Mouse (Mus musculus): ENCODE data around the gene Card11. TPM values are rescaled to one million over a fixed set of nuclear protein-coding genes. Genes with fewer than 3 reads are reported as not detected.

Gene Card11
- polyA plus RNA-seq, 1 experiment from 2014 or later = 0.25 TPM

- H3K27ac ChIP-seq (replicated peaks; ENCODE audit: low read depth, low read length) = no peak overlapping the region
- no peaks in the 10 kb centered on the region for H3K36me3 ChIP-seq (replicated peaks; ENCODE audit: control insufficient read depth, insufficient read depth, low read depth, low read length)
- no peak for ATAC-seq (replicated peaks; ENCODE audit: insufficient number of reproducible peaks, low FRiP score, low TSS enrichment, low read depth)
- DNase-seq (ENCODE audit: low spot score) = no peak
- no peak overlapping the region for H3K4me2 ChIP-seq (ENCODE audit: low read depth, low read length)
- H3K9me3 ChIP-seq (replicated peaks; ENCODE audit: control insufficient read depth, low read length) = no peaks in the 10 kb centered on the region
- H3K4me3 ChIP-seq (ENCODE audit: low read depth, low read length) = no peak overlapping the region
- WGBS = 15% methylated on average over 6 of the region's 6 CpGs
- H3K9ac ChIP-seq (replicated peaks; ENCODE audit: low read length) = no peak overlapping the region
- no peaks in the 10 kb centered on the region for H3K27me3 ChIP-seq (ENCODE audit: control insufficient read depth, insufficient read depth, low read length)
- no peaks in the 10 kb centered on the region for H3K4me1 ChIP-seq (ENCODE audit: control insufficient read depth, insufficient read depth, low read length)
Observed at GRCm38 (mm10) chr5:140981370-140981805, 19.0 kb downstream of the Card11 start.

- no peak overlapping the region for H3K4me2 ChIP-seq (ENCODE audit: low read depth, low read length)
- no peaks in the 10 kb centered on the region for H3K9me3 ChIP-seq (replicated peaks; ENCODE audit: control insufficient read depth, low read length)
- no peaks in the 10 kb centered on the region for H3K36me3 ChIP-seq (replicated peaks; ENCODE audit: control insufficient read depth, insufficient read depth, low read depth, low read length)
- ATAC-seq (replicated peaks; ENCODE audit: insufficient number of reproducible peaks, low FRiP score, low TSS enrichment, low read depth) = no peak
- H3K9ac ChIP-seq (replicated peaks; ENCODE audit: low read length) = no peak overlapping the region
- no peaks in the 10 kb centered on the region for H3K4me1 ChIP-seq (ENCODE audit: control insufficient read depth, insufficient read depth, low read length)
- no peak for DNase-seq (ENCODE audit: low spot score)
- 66% methylated on average over 5 of the region's 5 CpGs for WGBS
- no peaks in the 10 kb centered on the region for H3K27me3 ChIP-seq (ENCODE audit: control insufficient read depth, insufficient read depth, low read length)
- H3K27ac ChIP-seq (replicated peaks; ENCODE audit: low read depth, low read length) = no peak overlapping the region
- no peak overlapping the region for H3K4me3 ChIP-seq (ENCODE audit: low read depth, low read length)
Observed at GRCm38 (mm10) chr5:140980783-140981182, 19.6 kb downstream of the Card11 start.

GRCm38 (mm10) chr5:140980051-140980450 is 20.3 kb downstream of the Card11 start:
- no peaks in the 10 kb centered on the region for H3K4me1 ChIP-seq (ENCODE audit: control insufficient read depth, insufficient read depth, low read length)
- H3K27me3 ChIP-seq (ENCODE audit: control insufficient read depth, insufficient read depth, low read length) = no peaks in the 10 kb centered on the region
- H3K36me3 ChIP-seq (replicated peaks; ENCODE audit: control insufficient read depth, insufficient read depth, low read depth, low read length) = no peaks in the 10 kb centered on the region
- H3K4me3 ChIP-seq (ENCODE audit: low read depth, low read length) = no peak overlapping the region
- no peak overlapping the region for H3K4me2 ChIP-seq (ENCODE audit: low read depth, low read length)
- no peak overlapping the region for H3K27ac ChIP-seq (replicated peaks; ENCODE audit: low read depth, low read length)
- DNase-seq (ENCODE audit: low spot score) (no peak), ATAC-seq (replicated peaks; ENCODE audit: insufficient number of reproducible peaks, low FRiP score, low TSS enrichment, low read depth) (no peak)
- H3K9ac ChIP-seq (replicated peaks; ENCODE audit: low read length) = no peak overlapping the region
- WGBS = 98% methylated on average over 2 of the region's 2 CpGs
- no peaks in the 10 kb centered on the region for H3K9me3 ChIP-seq (replicated peaks; ENCODE audit: control insufficient read depth, low read length)

GRCm38 (mm10) chr5:140962945-140963344 is 37.4 kb downstream of the Card11 start:
- no peaks in the 10 kb centered on the region for H3K36me3 ChIP-seq (replicated peaks; ENCODE audit: control insufficient read depth, insufficient read depth, low read depth, low read length)
- no peak overlapping the region for H3K4me3 ChIP-seq (ENCODE audit: low read depth, low read length)
- H3K27ac ChIP-seq (replicated peaks; ENCODE audit: low read depth, low read length) = no peak overlapping the region
- no peak overlapping the region for H3K9ac ChIP-seq (replicated peaks; ENCODE audit: low read length)
- no peak overlapping the region for H3K4me2 ChIP-seq (ENCODE audit: low read depth, low read length)
- H3K27me3 ChIP-seq (ENCODE audit: control insufficient read depth, insufficient read depth, low read length) = no peaks in the 10 kb centered on the region
- DNase-seq (ENCODE audit: low spot score) (peak; percentile 62), ATAC-seq (replicated peaks; ENCODE audit: insufficient number of reproducible peaks, low FRiP score, low TSS enrichment, low read depth) (no peak)
- WGBS = 40% methylated on average over 8 of the region's 9 CpGs
- H3K9me3 ChIP-seq (replicated peaks; ENCODE audit: control insufficient read depth, low read length) = no peaks in the 10 kb centered on the region
- H3K4me1 ChIP-seq (ENCODE audit: control insufficient read depth, insufficient read depth, low read length) = no peaks in the 10 kb centered on the region

- Histone ChIP-seq H3K4me2 (ENCODE audit: low read depth, low read length) (no peak overlapping the region), H3K4me1 (ENCODE audit: control insufficient read depth, insufficient read depth, low read length) (no peaks in the 10 kb centered on the region), H3K27ac (replicated peaks; ENCODE audit: low read depth, low read length) (no peak overlapping the region), H3K36me3 (replicated peaks; ENCODE audit: control insufficient read depth, insufficient read depth, low read depth, low read length) (no peaks in the 10 kb centered on the region), H3K9me3 (replicated peaks; ENCODE audit: control insufficient read depth, low read length) (no peaks in the 10 kb centered on the region), H3K9ac (replicated peaks; ENCODE audit: low read length) (no peak overlapping the region), H3K4me3 (ENCODE audit: low read depth, low read length) (no peak overlapping the region), H3K27me3 (ENCODE audit: control insufficient read depth, insufficient read depth, low read length) (no peaks in the 10 kb centered on the region)
- WGBS = 81% methylated on average over 6 of the region's 6 CpGs
- ATAC-seq (replicated peaks; ENCODE audit: insufficient number of reproducible peaks, low FRiP score, low TSS enrichment, low read depth) (no peak), DNase-seq (ENCODE audit: low spot score) (no peak)
Observed at GRCm38 (mm10) chr5:140960732-140961131, 39.6 kb downstream of the Card11 start.

GRCm38 (mm10) chr5:140959160-140959559 is 41.2 kb downstream of the Card11 start:
- H3K4me2 ChIP-seq (ENCODE audit: low read depth, low read length) = no peak overlapping the region
- no peak for ATAC-seq (replicated peaks; ENCODE audit: insufficient number of reproducible peaks, low FRiP score, low TSS enrichment, low read depth)
- no peak for DNase-seq (ENCODE audit: low spot score)
- H3K9me3 ChIP-seq (replicated peaks; ENCODE audit: control insufficient read depth, low read length) = no peaks in the 10 kb centered on the region
- no peaks in the 10 kb centered on the region for H3K4me1 ChIP-seq (ENCODE audit: control insufficient read depth, insufficient read depth, low read length)
- no peak overlapping the region for H3K9ac ChIP-seq (replicated peaks; ENCODE audit: low read length)
- no peak overlapping the region for H3K4me3 ChIP-seq (ENCODE audit: low read depth, low read length)
- no peaks in the 10 kb centered on the region for H3K36me3 ChIP-seq (replicated peaks; ENCODE audit: control insufficient read depth, insufficient read depth, low read depth, low read length)
- no peak overlapping the region for H3K27ac ChIP-seq (replicated peaks; ENCODE audit: low read depth, low read length)
- no peaks in the 10 kb centered on the region for H3K27me3 ChIP-seq (ENCODE audit: control insufficient read depth, insufficient read depth, low read length)
- WGBS = 85% methylated on average over 6 of the region's 6 CpGs

GRCm38 (mm10) chr5:140957106-140957505 is 43.3 kb downstream of the Card11 start:
- 89% methylated on average over 4 of the region's 4 CpGs for WGBS
- Histone ChIP-seq H3K9ac (replicated peaks; ENCODE audit: low read length) (no peak overlapping the region), H3K4me1 (ENCODE audit: control insufficient read depth, insufficient read depth, low read length) (no peaks in the 10 kb centered on the region), H3K27ac (replicated peaks; ENCODE audit: low read depth, low read length) (no peak overlapping the region), H3K4me2 (ENCODE audit: low read depth, low read length) (no peak overlapping the region), H3K9me3 (replicated peaks; ENCODE audit: control insufficient read depth, low read length) (no peaks in the 10 kb centered on the region), H3K27me3 (ENCODE audit: control insufficient read depth, insufficient read depth, low read length) (no peaks in the 10 kb centered on the region), H3K4me3 (ENCODE audit: low read depth, low read length) (no peak overlapping the region), H3K36me3 (replicated peaks; ENCODE audit: control insufficient read depth, insufficient read depth, low read depth, low read length) (no peaks in the 10 kb centered on the region)
- no peak for ATAC-seq (replicated peaks; ENCODE audit: insufficient number of reproducible peaks, low FRiP score, low TSS enrichment, low read depth)
- DNase-seq (ENCODE audit: low spot score) = no peak

- DNase-seq (ENCODE audit: low spot score) = no peak
- H3K4me3 ChIP-seq (ENCODE audit: low read depth, low read length) = no peak overlapping the region
- no peak for ATAC-seq (replicated peaks; ENCODE audit: insufficient number of reproducible peaks, low FRiP score, low TSS enrichment, low read depth)
- H3K27ac ChIP-seq (replicated peaks; ENCODE audit: low read depth, low read length) = no peak overlapping the region
- no peak overlapping the region for H3K4me2 ChIP-seq (ENCODE audit: low read depth, low read length)
- no peaks in the 10 kb centered on the region for H3K27me3 ChIP-seq (ENCODE audit: control insufficient read depth, insufficient read depth, low read length)
- H3K4me1 ChIP-seq (ENCODE audit: control insufficient read depth, insufficient read depth, low read length) = no peaks in the 10 kb centered on the region
- 90% methylated on average over 1 of the region's 1 CpGs for WGBS
- no peak overlapping the region for H3K9ac ChIP-seq (replicated peaks; ENCODE audit: low read length)
- H3K36me3 ChIP-seq (replicated peaks; ENCODE audit: control insufficient read depth, insufficient read depth, low read depth, low read length) = no peaks in the 10 kb centered on the region
- H3K9me3 ChIP-seq (replicated peaks; ENCODE audit: control insufficient read depth, low read length) = no peaks in the 10 kb centered on the region
Observed at GRCm38 (mm10) chr5:140955666-140956065, 44.7 kb downstream of the Card11 start.
